Mouse (Mus musculus) gastrocnemius, adult 2 months (tissue): ENCODE measurements at regions not wholly inside any gene's neighbourhood (a gene's known extent, or its start where the extent isn't known, plus 50 kb on each side); places are given as distances from the start of the nearest gene placed in this dataset.

Experiments
- DNase-seq: peaks from one replicate; pipeline ENCODE4 v3.0.0; 2022
- H3K27ac ChIP-seq: fragments of 200-600 bp; 2 replicates; pipeline ENCODE4 v1.8.1; 2022; ENCODE audit warnings: mild to moderate bottlenecking
- H3K4me3 ChIP-seq: fragments of 200-600 bp; 2 replicates; pipeline ENCODE4 v1.8.1; 2022; ENCODE audit warnings: mild to moderate bottlenecking, moderate library complexity
- CTCF ChIP-seq: fragments of 200-600 bp; IDR thresholded peaks from 2 replicates; pipeline ENCODE4 v1.8.1; 2022; ENCODE audit warnings: antibody characterized with exemption, mild to moderate bottlenecking, moderate library complexity
- intact Hi-C: fragments of 180-260 bp; cut with DNase I; formaldehyde crosslinking; loops from one replicate; pipeline ENCODE4 v1.15.1; 2025

- DNase-seq = no peak
These were observed 241.8 kb upstream of the Nr4a3 start for GRCm38 (mm10) chr4:47803111-47803510.

GRCm38 (mm10) chr4:47807877-47808276 lies 237.1 kb upstream of the Nr4a3 start:
- intact Hi-C loops = no loop called here
- no peak for TF ChIP-seq CTCF
- Histone ChIP-seq H3K4me3 (no peak overlapping the region), H3K27ac (no peak overlapping the region)
- no peak for DNase-seq

More at GRCm38 (mm10) chr4:47803111-47803510, 241.8 kb upstream of the Nr4a3 start:
- Histone ChIP-seq H3K4me3 (no peak overlapping the region), H3K27ac (no peak overlapping the region)
- intact Hi-C loops = no loop called here
- no peak for TF ChIP-seq CTCF

- Histone ChIP-seq H3K27ac (no peak overlapping the region), H3K4me3 (no peak overlapping the region)
- DNase-seq = no peak
- intact Hi-C loops = no loop called here
- no peak for TF ChIP-seq CTCF
These were observed 230.9 kb upstream of the Nr4a3 start for GRCm38 (mm10) chr4:47814030-47814429.

- H3K4me3 ChIP-seq = no peak overlapping the region
- no peak for DNase-seq
- intact Hi-C loops = no loop called here
- TF ChIP-seq CTCF = no peak
- no peak overlapping the region for H3K27ac ChIP-seq
These were observed 226.4 kb upstream of the Nr4a3 start for GRCm38 (mm10) chr4:47818371-47819159.

- no peak for TF ChIP-seq CTCF
- Histone ChIP-seq H3K4me3 (no peak overlapping the region), H3K27ac (no peak overlapping the region)
- intact Hi-C loops = no loop called here
- no peak for DNase-seq
These were observed 224.4 kb upstream of the Nr4a3 start for GRCm38 (mm10) chr4:47820562-47820961.

- no peak overlapping the region for H3K4me3 ChIP-seq
- no peak overlapping the region for H3K27ac ChIP-seq
- TF ChIP-seq CTCF = no peak
- intact Hi-C loops = no loop called here
- DNase-seq = no peak
These were observed 221.7 kb upstream of the Nr4a3 start for GRCm38 (mm10) chr4:47823299-47823698.

GRCm38 (mm10) chr4:47824083-47824482 lies 220.9 kb upstream of the Nr4a3 start:
- Histone ChIP-seq H3K27ac (no peak overlapping the region), H3K4me3 (no peak overlapping the region)
- TF ChIP-seq CTCF = no peak
- intact Hi-C loops = no loop called here
- no peak for DNase-seq

GRCm38 (mm10) chr4:47832905-47833304 lies 212.0 kb upstream of the Nr4a3 start:
- intact Hi-C loops = no loop called here
- no peak for DNase-seq
- Histone ChIP-seq H3K27ac (no peak overlapping the region), H3K4me3 (no peak overlapping the region)
- no peak for TF ChIP-seq CTCF

- TF ChIP-seq CTCF = no peak
- H3K4me3 ChIP-seq = no peak overlapping the region
- intact Hi-C loops = no loop called here
- no peak overlapping the region for H3K27ac ChIP-seq
- DNase-seq = no peak
These were observed 206.5 kb upstream of the Nr4a3 start for GRCm38 (mm10) chr4:47838411-47838810.

- TF ChIP-seq CTCF = no peak
- no peak for DNase-seq
- Histone ChIP-seq H3K27ac (no peak overlapping the region), H3K4me3 (no peak overlapping the region)
- intact Hi-C loops = no loop called here
These were observed 202.8 kb upstream of the Nr4a3 start for GRCm38 (mm10) chr4:47842128-47842656.

- Histone ChIP-seq H3K4me3 (no peak overlapping the region), H3K27ac (no peak overlapping the region)
- no peak for DNase-seq
- no peak for TF ChIP-seq CTCF
- intact Hi-C loops = no loop called here
These were observed 199.7 kb upstream of the Nr4a3 start for GRCm38 (mm10) chr4:47845239-47845638.

- intact Hi-C loops = no loop called here
- TF ChIP-seq CTCF = no peak
- no peak for DNase-seq
These were observed 198.3 kb upstream of the Nr4a3 start for GRCm38 (mm10) chr4:47846389-47847318.

GRCm38 (mm10) chr4:47861151-47861550 lies 183.8 kb upstream of the Nr4a3 start:
- TF ChIP-seq CTCF = no peak
- no peak for DNase-seq
- H3K27ac ChIP-seq = no peak overlapping the region
- no peak overlapping the region for H3K4me3 ChIP-seq
- intact Hi-C loops = no loop called here

More at GRCm38 (mm10) chr4:47846389-47847318, 198.3 kb upstream of the Nr4a3 start:
- H3K4me3 ChIP-seq = no peak overlapping the region
- no peak overlapping the region for H3K27ac ChIP-seq
